Mouse (Mus musculus): Measurements from ENCODE around the gene Galc.

DNA sequence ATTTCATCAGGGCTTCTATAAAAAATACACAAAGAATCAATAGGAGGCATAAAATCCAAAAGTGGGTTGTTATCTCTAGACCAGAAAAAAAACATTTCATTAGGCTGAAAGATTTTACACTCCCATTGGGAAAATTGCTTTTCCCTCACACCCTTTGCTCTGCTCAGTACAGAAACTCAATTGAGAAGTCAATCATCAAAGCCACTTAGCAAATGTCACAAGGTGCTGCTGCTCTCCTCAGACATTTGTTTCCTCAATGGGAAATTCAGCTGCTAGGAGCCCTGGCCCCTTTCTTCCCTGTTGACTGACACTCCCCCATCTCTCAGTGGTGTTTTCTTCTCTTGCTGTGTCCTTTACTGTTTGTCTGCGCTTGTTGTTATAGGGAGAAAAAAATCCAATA is 79.8 kb downstream of the Galc start:
- TF ChIP-seq CTCF (IDR thresholded peaks at IDR 0.05) (no peak), EP300 (IDR thresholded peaks at IDR 0.05; ENCODE audit: insufficient read depth, low read depth, low read length) (no peak), POLR2A (IDR thresholded peaks at IDR 0.05; ENCODE audit: insufficient read depth, low read depth, low read length) (no peak)

All from heart, adult 2 months (tissue).